Mouse (Mus musculus): ENCODE results near the gene Mki67.

Mki67 gene

DNA sequence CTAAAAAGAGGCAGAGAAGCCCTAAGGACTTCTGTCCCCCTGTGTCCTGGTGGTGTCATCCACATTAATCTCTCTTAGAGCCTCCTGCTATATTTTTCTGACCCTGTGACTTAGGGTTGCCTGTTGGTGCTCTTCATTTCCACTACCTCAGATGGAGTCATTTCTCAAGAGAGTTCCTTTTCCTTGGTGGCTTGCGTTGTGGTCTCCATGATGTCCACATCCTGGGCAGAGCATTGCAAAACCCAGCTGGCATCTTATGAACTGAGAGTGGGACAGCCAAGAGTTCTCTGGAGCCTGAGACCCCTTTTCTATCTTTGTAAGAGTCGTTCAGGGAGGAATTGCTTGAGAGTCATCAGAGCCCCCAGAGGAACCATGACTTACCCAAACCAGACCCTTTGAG lies 49.8 kb downstream of the Mki67 start:
- DNase-seq = no peak

DNA sequence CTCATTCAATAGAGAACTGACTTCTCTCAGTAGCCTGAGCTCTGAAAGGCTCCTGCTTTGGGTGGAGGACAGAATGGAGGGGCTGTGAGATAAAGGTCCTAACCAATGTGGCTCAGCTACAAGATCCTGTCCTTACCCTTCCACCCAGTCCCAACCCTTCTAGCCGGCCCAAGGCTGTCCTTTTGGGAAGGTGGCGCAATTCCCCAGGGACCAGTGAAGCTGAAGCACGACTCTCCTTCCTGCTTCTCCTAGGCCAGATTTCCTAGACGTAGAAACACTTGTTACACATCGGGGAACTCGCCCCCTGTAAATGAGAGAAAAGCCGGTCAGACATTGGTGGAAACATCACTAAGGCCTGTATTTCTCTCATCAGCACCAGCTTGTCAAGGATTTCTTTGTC lies 52.0 kb downstream of the Mki67 start:
- DNase-seq = no peak

GRCm38 (mm10) chr7:135660314-135660713 lies 55.8 kb downstream of the Mki67 start:
- DNase-seq = no peak

DNA sequence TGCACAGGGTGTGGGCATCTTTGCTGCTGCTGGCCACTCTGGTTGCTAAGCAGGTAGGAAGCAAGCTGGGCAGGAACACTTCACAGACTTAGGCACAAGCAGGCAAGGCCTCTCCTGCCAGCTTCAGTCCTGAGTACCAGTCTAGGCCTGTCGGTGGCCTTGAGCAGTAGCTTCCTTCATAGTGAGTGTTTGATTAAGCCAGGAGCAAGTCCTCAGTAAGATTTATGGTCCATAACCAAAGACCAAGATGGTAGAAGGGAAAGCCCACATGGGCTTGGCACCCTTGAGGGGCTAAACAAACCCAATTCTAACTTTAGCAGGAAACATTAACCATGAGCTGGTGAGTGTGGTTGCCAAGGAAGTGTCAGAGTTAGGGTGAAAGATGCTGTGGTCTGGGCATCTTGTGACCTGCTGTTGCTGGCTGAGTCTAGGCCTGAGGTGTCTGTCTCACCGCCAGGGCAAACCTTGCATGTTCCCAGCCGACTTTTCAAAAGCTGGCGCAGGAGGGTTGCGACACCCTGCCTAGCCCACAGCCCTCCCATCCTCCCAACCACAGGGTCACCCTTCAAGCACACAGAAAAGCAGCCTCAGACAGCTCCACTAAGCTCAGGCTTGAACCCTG lies 56.7 kb downstream of the Mki67 start:
- no peak for DNase-seq

GRCm38 (mm10) chr7:135658150-135658549 lies 58.0 kb downstream of the Mki67 start:
- DNase-seq = no peak

DNA sequence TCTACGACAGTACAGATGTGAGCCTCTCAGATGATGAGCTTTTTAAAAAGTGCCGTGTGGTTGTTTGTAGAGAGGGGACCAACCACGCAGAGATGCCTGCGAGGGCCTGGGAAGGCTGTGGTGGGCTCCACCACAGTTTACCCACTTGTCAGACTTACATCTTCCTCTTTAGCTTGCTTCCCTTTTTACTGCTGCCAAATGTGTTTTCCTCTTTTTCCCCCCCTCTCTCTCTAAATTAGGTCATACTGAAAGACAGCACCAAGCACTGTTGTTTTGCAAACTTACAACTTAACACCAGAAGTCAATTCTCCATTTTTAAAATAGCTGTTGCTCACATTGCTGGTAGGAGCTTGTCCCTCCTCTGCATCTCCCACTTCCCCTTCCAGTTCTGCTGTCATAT lies 61.0 kb downstream of the Mki67 start:
- DNase-seq = no peak

GRCm38 (mm10) chr7:135654288-135654687 lies 61.9 kb downstream of the Mki67 start:
- DNase-seq = no peak

DNA sequence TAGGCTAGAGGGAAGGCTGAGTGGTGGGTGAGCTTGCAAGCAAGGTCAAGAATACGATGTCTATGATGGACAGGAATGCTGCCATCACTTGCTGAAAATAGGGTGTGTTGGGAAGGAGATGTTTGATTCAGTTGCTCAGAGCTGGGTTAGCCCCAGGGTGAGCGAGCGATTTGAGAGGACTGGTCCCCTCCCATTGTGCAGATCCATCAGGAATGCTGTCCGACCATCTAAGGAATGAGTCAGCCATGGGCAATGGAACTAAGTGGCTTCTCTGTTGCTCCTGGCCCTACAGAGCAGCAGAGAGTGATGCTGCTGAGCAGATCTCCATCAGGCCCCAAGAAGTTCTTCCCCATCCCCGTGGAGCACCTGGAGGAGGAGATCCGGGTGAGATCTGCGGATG lies 62.6 kb downstream of the Mki67 start:
- DNase-seq = no peak

GRCm38 (mm10) chr7:135652781-135653180 lies 63.4 kb downstream of the Mki67 start:
- DNase-seq = no peak

DNA sequence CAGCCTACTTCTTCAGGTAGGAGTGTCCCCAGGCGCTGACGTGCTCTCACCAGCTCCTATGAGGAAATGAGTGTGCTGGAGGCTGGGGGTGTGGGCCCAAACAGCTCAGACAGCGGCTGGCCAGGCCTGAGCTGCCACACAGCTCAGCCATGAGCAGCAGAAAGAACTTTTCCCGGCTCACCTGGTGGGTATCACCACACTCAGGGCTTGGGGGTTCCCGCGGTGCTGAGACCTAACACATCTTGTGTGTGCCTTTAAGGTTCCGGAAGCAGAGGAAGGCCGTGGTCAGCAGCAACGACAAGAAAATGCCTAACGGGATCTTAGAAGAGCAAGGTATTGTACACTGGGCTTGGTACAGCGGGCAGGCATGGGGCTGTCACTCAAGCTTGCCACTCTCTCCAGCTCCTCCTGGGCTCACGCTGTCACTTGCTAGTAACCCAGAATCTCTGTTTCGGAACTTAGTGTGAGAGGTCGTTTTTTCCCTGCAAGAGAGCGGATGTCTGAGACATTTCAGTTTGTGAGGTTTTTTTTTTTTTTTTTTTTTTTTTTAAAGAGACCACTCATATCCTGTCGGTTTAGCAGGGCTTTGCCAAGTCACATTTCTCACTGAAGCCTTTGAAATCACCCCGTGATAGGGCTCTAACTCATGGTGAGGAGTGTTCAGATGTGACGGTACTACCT lies 64.2 kb downstream of the Mki67 start:
- no peak for DNase-seq

GRCm38 (mm10) chr7:135650061-135650460 lies 66.1 kb downstream of the Mki67 start:
- DNase-seq = no peak

- no peak for DNase-seq
Observed at GRCm38 (mm10) chr7:135649306-135649705, 66.9 kb downstream of the Mki67 start.

- DNase-seq = no peak
Observed at GRCm38 (mm10) chr7:135648821-135649220, 67.3 kb downstream of the Mki67 start.

DNA sequence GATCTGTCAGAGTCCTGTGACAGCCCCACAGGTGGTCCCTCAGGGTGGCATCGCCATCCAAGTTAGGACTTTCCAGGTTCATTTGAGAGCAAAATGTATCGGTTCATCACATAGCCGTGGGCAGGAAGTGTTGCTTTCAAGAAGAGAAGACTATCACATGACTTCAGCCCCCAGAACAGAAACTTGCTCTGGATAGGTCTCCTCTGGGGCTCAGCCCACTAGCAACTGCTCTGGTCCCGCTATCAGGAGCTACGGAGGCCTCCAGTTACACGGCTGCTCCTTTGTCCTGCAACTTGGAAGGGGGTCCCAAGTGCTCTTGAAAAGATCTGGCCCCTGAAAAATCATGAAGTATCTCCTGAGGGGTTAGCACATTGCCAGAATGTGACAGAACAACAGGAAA lies 69.2 kb downstream of the Mki67 start:
- no peak for DNase-seq

GRCm38 (mm10) chr7:135644452-135644851 lies 71.7 kb downstream of the Mki67 start:
- no peak for DNase-seq

DNA sequence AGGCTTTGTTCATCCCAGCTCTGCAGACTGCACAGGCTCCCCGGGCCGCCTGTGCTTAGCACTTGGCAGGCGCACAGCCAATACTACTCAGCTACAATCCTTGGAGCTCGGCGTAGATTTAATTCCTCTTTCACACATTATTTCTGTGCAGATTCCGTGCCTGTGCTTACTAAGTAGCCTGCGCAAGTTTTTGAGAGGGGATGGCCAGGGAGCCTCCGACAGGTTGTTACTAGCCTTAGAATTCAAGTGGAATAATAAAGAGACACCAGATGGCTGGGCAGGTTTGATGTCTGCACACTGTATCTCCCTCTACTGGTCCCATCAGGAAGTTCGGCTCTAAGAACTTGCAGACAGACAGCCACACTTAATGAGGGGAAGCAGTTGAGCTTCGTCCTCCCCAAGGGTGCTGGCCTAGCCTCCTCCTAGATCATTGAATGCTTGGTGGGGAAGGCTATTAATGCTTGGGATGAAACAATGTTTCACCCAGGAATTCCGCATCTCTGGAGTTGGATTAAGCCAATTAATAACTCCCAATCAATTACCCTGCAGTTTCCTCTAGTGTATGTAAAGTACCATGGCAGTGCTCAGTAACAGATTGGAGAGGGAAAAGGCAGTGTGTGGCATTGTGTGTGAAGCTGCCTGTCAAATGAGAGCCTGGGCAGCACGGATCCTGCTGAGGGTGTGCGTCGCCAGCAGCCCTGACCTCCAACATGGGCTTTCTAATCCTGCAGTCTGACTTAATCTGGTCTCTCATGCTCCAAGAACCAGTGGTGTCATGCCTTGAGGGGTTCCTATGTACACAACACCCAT lies 74.3 kb downstream of the Mki67 start:
- DNase-seq = peak; percentile 51 to 77
